Mouse (Mus musculus) neural tube, embryonic 15.5 days (tissue): Measurements from ENCODE around the gene Mrpl33. TPM values are rescaled to one million over a fixed set of nuclear protein-coding genes. Genes with fewer than 3 reads are reported as not detected.

ENCODE experiments used
- ATAC-seq: fragments of 200-750 bp; cut with Nextera tagmentation; 2 replicates; pipeline ENCODE4 v1.8.0; 2017; ENCODE audit warnings: mild to moderate bottlenecking, moderate TSS enrichment, moderate library complexity; ENCODE audit not compliant: low FRiP score
- H3K27ac ChIP-seq: fragments of 300-500 bp; sonication (generic); replicated peaks from 2 replicates; pipeline ENCODE4 v1.5.1; 2015; ENCODE audit warnings: mild to moderate bottlenecking, inconsistent platforms
- H3K27me3 ChIP-seq: fragments of 300-500 bp; sonication (generic); replicated peaks from 2 replicates; pipeline ENCODE4 v1.6.1; 2015; ENCODE audit warnings: inconsistent platforms
- H3K36me3 ChIP-seq: fragments of 300-500 bp; sonication (generic); 2 replicates; pipeline ENCODE4 v1.6.1; 2015; ENCODE audit warnings: inconsistent platforms
- H3K4me1 ChIP-seq: fragments of 300-500 bp; sonication (generic); 2 replicates; pipeline ENCODE4 v1.6.1; 2015; ENCODE audit warnings: inconsistent platforms
- H3K4me2 ChIP-seq: fragments of 300-500 bp; sonication (generic); 2 replicates; pipeline ENCODE4 v1.6.1; 2015; ENCODE audit warnings: inconsistent platforms, mild to moderate bottlenecking, moderate library complexity
- H3K4me3 ChIP-seq: fragments of 300-500 bp; sonication (generic); replicated peaks from 2 replicates; pipeline ENCODE4 v1.5.1; 2015; ENCODE audit warnings: mild to moderate bottlenecking, inconsistent platforms
- H3K9ac ChIP-seq: fragments of 300-500 bp; sonication (generic); replicated peaks from 2 replicates; pipeline ENCODE4 v1.6.1; 2015; ENCODE audit warnings: mild to moderate bottlenecking, inconsistent platforms
- H3K9me3 ChIP-seq: fragments of 300-500 bp; sonication (generic); replicated peaks from 2 replicates; pipeline ENCODE4 v1.6.1; 2016; ENCODE audit warnings: inconsistent platforms
- WGBS: fragments of 180-500 bp; shearing (Covaris S2); methylation state at CpG from one replicate; pipeline ENCODE4 v1.1.7; 2015; ENCODE audit warnings: mixed read lengths; 5-methylcytosine and 5-hydroxymethylcytosine counted together
- polyA plus RNA-seq: library from polyadenylated mRNA; unstranded; fragments of >200 nt; fragmentation: Nextera tagmentation; extraction: Ambion mirVana; gene quantifications from 2 replicates; pipeline ENCODE4 v1.2.1, GENCODE M21; 2015

The Mrpl33 gene
- polyA plus RNA-seq, 1 experiment from 2014 or later: 235 TPM

DNA sequence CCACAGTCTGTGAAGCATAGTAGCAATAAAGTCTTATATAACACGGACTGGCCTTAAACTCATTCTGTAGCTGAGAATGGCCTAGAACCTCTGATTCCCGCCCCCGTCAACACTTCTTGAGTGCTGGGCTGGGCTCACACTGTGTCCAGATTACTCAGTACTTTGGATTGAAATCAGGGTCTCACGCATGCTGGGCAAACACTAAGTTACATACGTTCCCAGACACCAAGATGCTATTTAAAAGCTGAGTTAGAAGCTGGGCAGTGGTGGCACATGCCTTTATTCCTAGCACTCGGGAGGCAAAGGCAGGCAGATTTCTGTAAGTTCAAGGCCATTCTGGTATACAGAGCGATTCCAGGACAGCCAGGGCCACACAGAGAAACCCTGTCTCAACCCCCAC, 1.4 kb downstream of the Mrpl33 start:
- Histone ChIP-seq H3K36me3 (no peaks in the 10 kb centered on the region), H3K4me2 (no peak overlapping the region), H3K9me3 (no peaks in the 10 kb centered on the region), H3K27me3 (no peaks in the 10 kb centered on the region), H3K27ac (no peak overlapping the region), H3K4me3 (no peak overlapping the region), H3K9ac (no peak overlapping the region), H3K4me1 (peaks cover 17% of the 10 kb centered on the region)
- no peak for ATAC-seq
- 82% methylated on average over 7 of the region's 7 CpGs for whole genome bisulfite sequencing

DNA sequence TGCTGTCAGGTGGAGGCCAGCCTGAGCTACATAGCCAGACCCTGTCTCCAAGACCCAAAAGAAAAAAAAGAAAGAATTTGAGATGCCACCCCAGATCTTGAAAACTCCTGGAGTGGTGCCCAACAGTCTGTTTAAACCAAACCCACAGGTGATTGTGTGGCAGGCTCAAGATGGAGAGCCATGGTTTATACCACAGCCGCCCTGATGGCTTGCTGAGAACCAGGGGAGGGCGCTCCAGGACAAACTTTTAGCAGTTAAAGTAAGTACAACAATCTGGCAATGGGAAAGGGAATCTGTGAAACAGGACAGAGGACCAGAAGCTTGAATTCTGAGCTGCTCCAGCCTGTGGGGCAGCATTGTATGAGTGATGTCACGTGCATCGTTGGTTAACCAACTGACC, 1.8 kb downstream of the Mrpl33 start:
- WGBS: 59% methylated on average over 4 of the region's 4 CpGs

DNA sequence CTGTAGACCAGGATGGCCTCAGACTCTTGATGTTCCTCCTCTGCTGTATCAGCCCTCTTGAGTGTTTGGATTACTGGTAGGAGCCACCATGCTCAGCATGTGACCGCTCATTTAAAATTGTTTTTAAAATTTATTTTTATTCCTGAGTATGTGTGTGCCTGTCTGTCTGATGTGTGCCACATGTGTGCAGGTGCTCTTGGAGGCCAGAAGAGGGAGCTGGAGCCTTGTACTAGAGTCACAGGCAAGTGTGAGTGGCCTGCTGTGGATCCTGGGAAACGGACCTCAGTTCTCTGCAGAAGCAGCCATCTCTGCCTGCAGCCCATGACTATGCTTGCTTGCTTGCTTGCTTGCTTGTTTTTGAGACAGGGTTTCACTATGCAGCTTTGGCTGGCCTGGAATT, 2.4 kb downstream of the Mrpl33 start:
- Histone ChIP-seq H3K9ac (no peak overlapping the region), H3K27ac (no peak overlapping the region), H3K27me3 (no peaks in the 10 kb centered on the region), H3K4me2 (no peak overlapping the region), H3K4me1 (peaks cover 17% of the 10 kb centered on the region), H3K9me3 (no peaks in the 10 kb centered on the region), H3K4me3 (no peak overlapping the region), H3K36me3 (no peaks in the 10 kb centered on the region)
- 83% methylated on average over 2 of the region's 2 CpGs for WGBS
- ATAC-seq: no peak

More for the DNA sequence above, 1.8 kb downstream of the Mrpl33 start:
- Histone ChIP-seq H3K4me3 (no peak overlapping the region), H3K27ac (no peak overlapping the region), H3K4me2 (no peak overlapping the region), H3K9ac (no peak overlapping the region), H3K27me3 (no peaks in the 10 kb centered on the region), H3K36me3 (no peaks in the 10 kb centered on the region), H3K9me3 (no peaks in the 10 kb centered on the region), H3K4me1 (peaks cover 17% of the 10 kb centered on the region)
- no peak for ATAC-seq

DNA sequence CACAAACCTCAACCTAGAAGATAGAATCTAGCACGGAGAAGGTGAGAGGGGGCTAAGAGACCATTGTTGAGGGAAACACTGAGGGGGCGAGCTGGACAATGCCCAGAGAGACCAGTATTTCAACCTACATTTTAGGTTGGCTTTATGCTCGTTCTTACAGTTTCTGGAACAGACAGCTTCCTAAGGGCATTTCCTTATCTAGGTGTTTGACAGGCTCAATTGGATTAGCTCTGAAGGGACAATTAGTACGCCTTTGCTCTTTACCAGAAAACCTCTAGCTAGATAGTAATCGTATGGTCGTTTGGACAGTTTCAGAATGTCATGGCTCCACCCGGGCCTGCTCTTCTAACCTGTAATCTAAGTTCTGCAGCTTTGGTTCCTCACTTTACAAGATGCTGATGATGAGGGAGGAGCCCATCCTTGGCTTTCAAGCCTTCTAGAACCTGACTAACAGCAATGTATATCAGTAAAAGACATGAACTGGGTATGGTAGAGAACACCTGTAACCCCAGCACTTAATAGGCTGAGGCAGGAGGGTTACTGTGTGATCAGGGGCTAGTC, 4.5 kb downstream of the Mrpl33 start:
- WGBS: 90% methylated on average over 7 of the region's 7 CpGs
- no peaks in the 10 kb centered on the region for H3K27me3 ChIP-seq
- H3K27ac ChIP-seq: no peak overlapping the region
- H3K9me3 ChIP-seq: no peaks in the 10 kb centered on the region
- no peak overlapping the region for H3K4me3 ChIP-seq
- ATAC-seq: no peak
- H3K4me1 ChIP-seq: peaks cover 13% of the 10 kb centered on the region
- no peak overlapping the region for H3K9ac ChIP-seq
- H3K4me2 ChIP-seq: no peak overlapping the region
- H3K36me3 ChIP-seq: no peaks in the 10 kb centered on the region

DNA sequence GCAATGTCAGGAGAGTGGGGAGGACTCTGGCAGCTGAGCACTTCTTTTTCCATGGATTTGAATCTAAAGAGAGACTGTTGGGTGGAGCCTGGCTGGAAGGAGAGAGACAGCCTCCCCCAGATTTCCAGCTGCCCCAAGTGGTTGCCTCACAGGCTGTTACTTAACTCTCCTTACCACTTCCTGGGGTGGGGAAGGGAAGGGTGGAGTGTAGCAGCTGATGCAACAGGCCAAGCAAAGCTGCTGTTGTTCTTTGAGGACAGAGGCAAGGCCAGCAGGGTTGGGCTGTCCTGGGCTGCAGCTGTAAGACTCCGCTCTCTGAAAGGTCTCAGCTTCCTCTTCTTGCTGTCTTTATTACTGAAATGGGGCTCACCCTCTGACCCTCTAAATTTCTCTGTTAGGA, 5.6 kb downstream of the Mrpl33 start:
- Histone ChIP-seq H3K4me2 (no peak overlapping the region), H3K27ac (no peak overlapping the region), H3K9me3 (no peaks in the 10 kb centered on the region), H3K4me1 (peaks cover 2% of the 10 kb centered on the region; the same call in 1 of the 2 replicates), H3K36me3 (no peaks in the 10 kb centered on the region), H3K4me3 (no peak overlapping the region), H3K27me3 (no peaks in the 10 kb centered on the region), H3K9ac (no peak overlapping the region)
- no peak for ATAC-seq
- WGBS: 61% methylated on average over 1 of the region's 1 CpGs

DNA sequence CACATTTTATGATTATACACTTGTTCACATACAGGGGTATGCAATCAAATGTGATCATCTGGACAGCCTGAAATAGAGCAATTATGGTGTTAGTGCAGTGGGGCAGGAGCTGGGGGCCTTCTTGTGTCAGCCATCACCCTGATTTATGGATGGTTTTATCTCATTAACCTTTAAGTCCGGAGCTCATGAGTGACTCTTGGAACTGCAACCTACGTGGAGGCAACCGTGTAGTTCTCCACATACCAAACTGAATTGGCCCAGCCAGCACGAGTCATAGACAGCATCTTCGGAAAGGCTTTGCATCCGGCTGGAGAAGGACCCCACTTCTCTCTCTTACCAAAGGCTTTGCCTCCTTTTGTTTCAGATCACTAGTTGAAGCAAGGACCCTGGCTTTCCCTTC, 7.0 kb downstream of the Mrpl33 start:
- no peak for ATAC-seq
- H3K9me3 ChIP-seq: no peaks in the 10 kb centered on the region
- no peaks in the 10 kb centered on the region for H3K4me1 ChIP-seq
- 78% methylated on average over 6 of the region's 6 CpGs for WGBS
- H3K27ac ChIP-seq: no peak overlapping the region
- H3K4me2 ChIP-seq: no peak overlapping the region
- H3K36me3 ChIP-seq: no peaks in the 10 kb centered on the region
- H3K4me3 ChIP-seq: no peak overlapping the region
- no peak overlapping the region for H3K9ac ChIP-seq
- no peaks in the 10 kb centered on the region for H3K27me3 ChIP-seq

DNA sequence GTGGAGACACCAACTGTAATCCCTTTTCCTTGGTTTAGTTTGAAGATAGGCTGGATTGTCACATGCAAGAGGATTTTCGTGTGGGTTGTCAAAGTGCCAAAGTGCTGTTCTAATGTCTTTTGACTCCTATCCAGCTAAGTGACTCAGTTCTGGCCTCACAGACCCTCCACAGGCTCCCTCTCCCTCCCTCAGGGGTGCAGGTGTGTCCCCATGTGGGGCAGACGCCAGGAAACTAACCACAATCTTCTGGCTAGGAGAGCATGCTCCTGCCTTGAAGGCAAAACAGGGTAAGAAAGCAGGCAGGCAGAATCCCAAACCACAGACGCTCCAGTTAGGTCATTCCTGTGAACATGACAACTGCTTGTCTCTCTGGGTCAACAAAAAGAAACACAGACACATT, 9.4 kb downstream of the Mrpl33 start:
- WGBS: 63% methylated on average over 3 of the region's 3 CpGs
- Histone ChIP-seq H3K27me3 (no peaks in the 10 kb centered on the region), H3K4me3 (no peak overlapping the region), H3K9me3 (no peaks in the 10 kb centered on the region), H3K36me3 (no peaks in the 10 kb centered on the region), H3K27ac (no peak overlapping the region), H3K4me2 (no peak overlapping the region), H3K9ac (no peak overlapping the region), H3K4me1 (no peaks in the 10 kb centered on the region)
- no peak for ATAC-seq

DNA sequence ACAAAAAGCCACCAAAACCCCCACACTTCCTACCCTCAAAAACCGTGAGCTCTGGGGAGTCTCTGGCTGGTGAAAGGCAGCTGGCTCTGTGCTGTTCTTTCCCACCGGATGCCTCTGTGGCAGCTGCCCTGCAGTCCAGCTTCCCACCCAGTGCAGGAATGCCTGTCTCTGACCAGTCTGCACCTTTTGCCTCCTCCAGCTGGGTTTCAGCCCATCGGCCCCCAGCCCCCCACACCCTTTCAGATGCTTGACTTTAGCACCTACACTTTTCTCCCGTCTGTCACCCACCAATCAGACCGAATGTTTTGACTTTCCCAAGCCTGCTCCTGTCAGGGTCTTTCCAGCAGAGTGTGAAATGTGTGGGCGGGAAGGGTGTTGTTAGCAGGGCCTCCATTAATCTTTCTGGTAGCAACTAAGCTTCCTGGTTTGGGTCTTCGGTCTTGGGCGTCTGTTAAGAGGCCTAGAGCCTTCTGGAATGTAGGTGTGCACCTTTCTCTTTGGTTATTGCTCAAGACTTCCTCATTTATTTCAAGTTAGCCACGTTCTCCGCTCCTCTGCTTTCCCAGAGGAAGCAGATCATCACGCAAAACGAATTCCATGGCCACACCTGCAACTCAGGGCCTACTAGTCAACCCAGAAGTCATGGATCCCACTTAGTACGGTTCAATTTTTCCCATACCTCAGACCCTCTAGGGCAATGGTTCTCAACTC, 13.8 kb downstream of the Mrpl33 start:
- no peaks in the 10 kb centered on the region for H3K27me3 ChIP-seq
- H3K4me3 ChIP-seq: no peak overlapping the region
- no peak for ATAC-seq
- no peaks in the 10 kb centered on the region for H3K9me3 ChIP-seq
- WGBS: 84% methylated on average over 13 of the region's 13 CpGs
- H3K4me2 ChIP-seq: no peak overlapping the region
- H3K4me1 ChIP-seq: peaks cover 14% of the 10 kb centered on the region
- no peak overlapping the region for H3K27ac ChIP-seq
- H3K9ac ChIP-seq: no peak overlapping the region
- no peaks in the 10 kb centered on the region for H3K36me3 ChIP-seq

DNA sequence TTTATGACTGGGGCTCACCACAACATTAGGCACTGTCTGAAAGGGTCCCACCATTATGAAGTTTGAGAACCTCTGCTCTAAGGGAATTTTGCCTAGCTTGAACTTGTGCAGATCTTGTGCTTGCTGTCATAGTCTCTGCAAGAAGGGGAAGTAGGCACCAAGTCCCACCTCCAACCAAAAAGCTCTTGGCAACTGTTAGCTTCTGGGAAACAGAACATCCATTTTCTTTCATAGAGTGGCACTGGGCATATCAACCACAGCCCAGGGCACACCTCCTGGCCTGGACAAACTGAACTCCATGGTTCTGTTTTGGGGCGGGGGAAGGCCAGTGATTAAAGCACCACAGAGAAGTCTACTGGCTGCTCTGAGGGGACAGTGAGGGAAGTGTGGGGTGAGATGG, 14.5 kb downstream of the Mrpl33 start:
- Histone ChIP-seq H3K4me1 (peaks cover 14% of the 10 kb centered on the region), H3K9ac (no peak overlapping the region), H3K36me3 (no peaks in the 10 kb centered on the region), H3K9me3 (no peaks in the 10 kb centered on the region), H3K4me3 (no peak overlapping the region), H3K27me3 (no peaks in the 10 kb centered on the region), H3K4me2 (no peak overlapping the region), H3K27ac (no peak overlapping the region)
- no peak for ATAC-seq
- 85% methylated on average over 1 of the region's 1 CpGs for WGBS

DNA sequence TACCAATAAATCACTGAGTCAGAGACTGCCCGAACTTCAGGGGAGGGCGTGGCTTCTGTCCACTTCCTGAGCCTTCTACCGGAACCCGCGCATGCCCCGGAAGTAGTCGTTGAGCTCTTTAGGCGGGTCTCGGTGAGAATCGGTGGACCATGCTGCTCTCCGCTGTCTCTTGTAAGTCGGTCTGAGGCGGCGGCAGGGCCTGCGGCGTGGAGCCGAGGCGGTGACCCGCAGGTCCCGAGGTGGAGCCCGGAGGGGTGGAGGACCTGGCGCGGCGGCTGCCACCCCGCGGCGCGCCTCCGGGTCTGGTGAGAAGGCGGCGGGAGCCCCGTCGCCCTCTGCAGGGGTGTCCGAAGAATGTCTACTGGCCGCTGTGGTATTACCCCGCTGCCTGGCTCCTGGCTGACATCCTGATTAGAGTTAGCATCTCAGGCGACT, 17.1 kb downstream of the Mrpl33 start:
- H3K9ac ChIP-seq: peak overlapping the region; percentile 84
- H3K4me2 ChIP-seq: peak overlapping the region; percentile 57
- WGBS: under 1% methylated on average over 37 of the region's 37 CpGs
- H3K9me3 ChIP-seq: no peaks in the 10 kb centered on the region
- H3K36me3 ChIP-seq: peaks cover 9% of the 10 kb centered on the region
- H3K27ac ChIP-seq: peak overlapping the region; percentile 90
- peaks cover 14% of the 10 kb centered on the region for H3K4me1 ChIP-seq
- H3K4me3 ChIP-seq: peak overlapping the region; percentile 94
- H3K27me3 ChIP-seq: no peaks in the 10 kb centered on the region
- peak; percentile 99 for ATAC-seq

DNA sequence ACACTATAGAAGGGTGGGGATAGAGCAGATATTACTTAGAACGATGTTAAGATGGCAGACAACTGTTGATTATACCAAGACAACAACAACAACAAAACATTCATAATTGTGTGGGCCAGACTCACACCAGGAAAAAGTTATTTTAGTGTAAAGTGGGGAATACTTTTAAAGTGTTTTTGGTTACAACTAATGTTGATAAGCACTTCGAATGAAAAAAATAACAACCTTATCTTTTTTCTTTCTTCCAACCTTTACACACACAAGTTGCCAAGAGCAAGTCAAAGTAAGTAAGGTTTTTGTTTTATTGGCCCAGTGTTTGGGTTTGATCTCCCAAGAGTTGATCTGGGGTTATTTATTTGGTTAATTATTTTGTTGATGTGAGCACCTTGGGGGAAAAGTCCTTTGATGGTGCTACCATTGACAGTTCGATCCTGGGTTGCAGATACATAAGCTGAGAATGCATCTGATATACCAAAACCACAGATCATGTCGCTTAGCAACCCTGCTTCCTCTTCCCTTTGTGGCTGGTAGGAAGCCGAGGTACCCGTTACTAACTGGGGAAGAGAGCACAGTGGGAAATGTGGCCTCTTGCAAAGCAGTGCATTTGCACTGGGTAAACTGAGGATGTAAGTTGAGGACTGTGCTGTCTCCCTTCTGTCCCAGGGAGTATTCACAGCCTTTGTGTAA, 17.7 kb downstream of the Mrpl33 start:
- peak overlapping the region; percentile 94 for H3K4me3 ChIP-seq
- peaks cover 15% of the 10 kb centered on the region for H3K36me3 ChIP-seq
- peak overlapping the region; percentile 84 for H3K9ac ChIP-seq
- 0 out of 2 replicates have a peak, but pooled peaks have one; percentile 23 for ATAC-seq
- H3K4me2 ChIP-seq: peak overlapping the region; percentile 57
- peak overlapping the region; percentile 90 for H3K27ac ChIP-seq
- H3K27me3 ChIP-seq: no peaks in the 10 kb centered on the region
- no peaks in the 10 kb centered on the region for H3K9me3 ChIP-seq
- WGBS: 45% methylated on average over 6 of the region's 6 CpGs
- H3K4me1 ChIP-seq: peaks cover 14% of the 10 kb centered on the region

DNA sequence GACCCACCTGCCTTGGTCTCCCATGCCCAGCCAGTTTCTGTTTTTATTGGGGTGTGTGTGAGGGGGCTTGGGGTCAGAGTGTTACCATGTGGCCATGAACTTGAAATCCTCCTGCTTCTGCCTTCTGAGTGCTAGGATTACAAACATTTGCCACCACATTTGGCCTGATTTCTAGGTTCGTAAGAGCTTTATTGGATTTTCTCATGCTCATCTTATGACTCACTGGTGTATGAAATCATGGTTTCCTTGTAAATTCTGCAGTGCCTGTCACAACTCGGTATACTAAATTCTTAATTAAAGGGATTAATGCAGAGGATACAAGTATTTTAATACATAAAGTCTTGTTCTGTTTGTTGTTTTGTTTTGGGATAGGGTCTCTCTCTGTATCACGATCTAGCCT, 23.6 kb downstream of the Mrpl33 start:
- ATAC-seq: no peak

More for the DNA sequence above, 23.6 kb downstream of the Mrpl33 start:
- no peaks in the 10 kb centered on the region for H3K27me3 ChIP-seq
- peaks cover 37% of the 10 kb centered on the region for H3K36me3 ChIP-seq
- no peak overlapping the region for H3K27ac ChIP-seq
- 91% methylated on average over 3 of the region's 3 CpGs for WGBS
- no peaks in the 10 kb centered on the region for H3K9me3 ChIP-seq
- peaks cover 2% of the 10 kb centered on the region; the same call in 1 of the 2 replicates for H3K4me1 ChIP-seq
- no peak overlapping the region for H3K4me2 ChIP-seq
- no peak overlapping the region for H3K4me3 ChIP-seq
- H3K9ac ChIP-seq: no peak overlapping the region
